Mouse (Mus musculus): ENCODE measurements around the gene Tent5b.

GRCm38 (mm10) chr4:133491800-133492199, 11.9 kb downstream of the Tent5b start:
- no peak for TF ChIP-seq POLR2A (IDR thresholded peaks at IDR 0.05; ENCODE audit: insufficient read depth, low read length)
- no peak for TF ChIP-seq CTCF (IDR thresholded peaks at IDR 0.05; ENCODE audit: low read depth, low read length)
- no peak for TF ChIP-seq EP300 (IDR thresholded peaks at IDR 0.05; ENCODE audit: insufficient read depth, low read depth, low read length)

Data from ES-Bruce4 (cell line).